12 mouse cellular contexts compared by ENCODE assay signal in the genomic region with DNA sequence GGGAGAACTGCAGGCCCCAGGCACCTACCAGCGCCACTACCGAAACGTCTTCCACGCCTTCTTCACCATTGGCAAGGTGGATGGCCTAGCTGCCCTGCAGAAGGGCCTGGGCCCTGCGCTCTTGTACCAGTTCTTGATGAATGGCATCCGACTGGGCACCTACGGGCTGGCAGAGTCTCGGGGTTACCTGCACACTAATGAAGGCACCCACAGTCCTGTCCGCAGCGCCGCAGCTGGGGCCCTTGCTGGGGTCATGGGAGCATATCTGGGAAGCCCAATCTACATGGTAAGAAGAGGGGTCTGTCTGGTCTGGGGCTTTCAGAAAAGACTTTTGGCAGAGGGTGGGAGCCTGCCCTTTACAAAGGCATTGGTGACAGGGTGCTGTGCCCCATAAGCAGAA. TPM values are rescaled to one million over a fixed set of nuclear protein-coding genes. Genes with fewer than 3 reads are reported as not detected.
DNase-seq lines count a peak whose midpoint lies in the region; ATAC-seq lines count a peak whose summit lies in the region.
"Had no signal": no experiment of that assay in that cellular context is flagged by ENCODE, and none has a peak within 500 bp of the region (broad histone marks: within the 10 kb centered on the region; RNA-seq: fewer than 3 reads in every experiment).

No protein-coding gene starts in this region.

- no peaks in the 10 kb centered on the region for H3K36me3 ChIP-seq in kidney, embryonic 15.5 days
- no peaks in the 10 kb centered on the region for H3K36me3 ChIP-seq in hindbrain, embryonic 13.5 days
- H3K36me3 ChIP-seq in midbrain, embryonic 15.5 days (replicated peaks): no peaks in the 10 kb centered on the region

- no peak for ATAC-seq in kidney, embryonic 15.5 days (replicated peaks; ENCODE audit: low FRiP score)
- ATAC-seq in hindbrain, embryonic 13.5 days (ENCODE audit: low FRiP score): no peak
- ATAC-seq in midbrain, embryonic 15.5 days (replicated peaks): no peak

- H3K9ac ChIP-seq in kidney, embryonic 15.5 days: no peak overlapping the region
- peak overlapping the region; percentile 81; the same call in 1 of the 2 replicates for H3K9ac ChIP-seq in hindbrain, embryonic 13.5 days
- 0 out of 2 replicates have a peak overlapping the region, but pooled peaks have one; percentile 60 for H3K9ac ChIP-seq in midbrain, embryonic 15.5 days

- 81% methylated on average over 11 of the region's 11 CpGs for WGBS in kidney, embryonic 15.5 days
- 84% methylated on average over 11 of the region's 11 CpGs for WGBS in hindbrain, embryonic 13.5 days
- WGBS in midbrain, embryonic 15.5 days: 82% methylated on average over 11 of the region's 11 CpGs

- no peak overlapping the region for H3K27ac ChIP-seq in kidney, embryonic 15.5 days
- peak overlapping the region; percentile 89 for H3K27ac ChIP-seq in brown adipose tissue, adult 24 weeks (replicated peaks; ENCODE audit: low read depth, low read length)
- no peak overlapping the region for H3K27ac ChIP-seq in hindbrain, embryonic 13.5 days
- no peak overlapping the region for H3K27ac ChIP-seq in midbrain, embryonic 15.5 days
- H3K27ac ChIP-seq: macrophage had no signal

- DNase-seq in kidney, postnatal 10 days: no peak
- no peak for DNase-seq in ovary, postnatal 36 days (ENCODE audit: low spot score)
- no peak for DNase-seq in spleen, adult 18-20 months
- no peak for DNase-seq in retina, postnatal 1 day
- DNase-seq: cerebellum, adult 2 months had no signal

- no peaks in the 10 kb centered on the region for H3K9me3 ChIP-seq in kidney, embryonic 15.5 days (replicated peaks)
- no peaks in the 10 kb centered on the region for H3K9me3 ChIP-seq in hindbrain, embryonic 13.5 days
- H3K9me3 ChIP-seq in midbrain, embryonic 15.5 days: no peaks in the 10 kb centered on the region

- H3K27me3 ChIP-seq in kidney, embryonic 15.5 days: 0 out of 2 replicates have a peak, but pooled peaks cover 2% of the 10 kb centered on the region
- peaks cover 12% of the 10 kb centered on the region; the same call in 1 of the 2 replicates for H3K27me3 ChIP-seq in hindbrain, embryonic 13.5 days
- H3K27me3 ChIP-seq in midbrain, embryonic 15.5 days (replicated peaks): no peaks in the 10 kb centered on the region; the same call in 1 of the 2 replicates

- H3K4me2 ChIP-seq in kidney, embryonic 15.5 days: peak overlapping the region; percentile 91
- peak overlapping the region; percentile 90 for H3K4me2 ChIP-seq in hindbrain, embryonic 13.5 days
- peak overlapping the region; percentile 81; the same call in 1 of the 2 replicates for H3K4me2 ChIP-seq in midbrain, embryonic 15.5 days

- 0 out of 2 replicates have a peak overlapping the region, but pooled peaks have one; percentile 64 for H3K4me3 ChIP-seq in kidney, embryonic 15.5 days (replicated peaks)
- H3K4me3 ChIP-seq in brown adipose tissue, adult 24 weeks (ENCODE audit: insufficient read depth, low read depth, low read length): peak overlapping the region; percentile 87
- no peak overlapping the region for H3K4me3 ChIP-seq in hindbrain, embryonic 13.5 days
- H3K4me3 ChIP-seq in midbrain, embryonic 15.5 days: no peak overlapping the region

- H3K4me1 ChIP-seq in kidney, embryonic 15.5 days: peaks cover 39% of the 10 kb centered on the region
- H3K4me1 ChIP-seq in brown adipose tissue, adult 24 weeks (ENCODE audit: control insufficient read depth, insufficient read depth, insufficient read length, low read length): peaks cover 17% of the 10 kb centered on the region
- H3K4me1 ChIP-seq in hindbrain, embryonic 13.5 days (replicated peaks): peaks cover 29% of the 10 kb centered on the region
- H3K4me1 ChIP-seq in midbrain, embryonic 15.5 days: peaks cover 18% of the 10 kb centered on the region

RNA-seq across cellular contexts. Expression of a gene that starts 0.8 kb away (rescaled TPM):
- 4.8 and 5.0 TPM in 2 replicates for polyA plus RNA-seq in kidney, embryonic 15.5 days (2015; fragmentation: Nextera tagmentation; extraction: Ambion mirVana)
- 170 and 220 TPM in 2 replicates for polyA plus RNA-seq in brown adipose tissue, adult 24 weeks (2012; ENCODE audit: insufficient read depth, insufficient read length, missing spikeins)
- 1.5 TPM in 2 replicates for polyA plus RNA-seq in hindbrain, embryonic 13.5 days (2015; fragmentation: Nextera tagmentation; extraction: Ambion mirVana)
- polyA plus RNA-seq in midbrain, embryonic 15.5 days (2015; fragmentation: Nextera tagmentation; extraction: Ambion mirVana): 1.3 and 1.6 TPM in 2 replicates

RNA-seq across cellular contexts. Expression of a gene that starts 6.2 kb away (rescaled TPM):
- 63.4 and 67.7 TPM in 2 replicates for polyA plus RNA-seq in kidney, embryonic 15.5 days (2015; fragmentation: Nextera tagmentation; extraction: Ambion mirVana)
- polyA plus RNA-seq in brown adipose tissue, adult 24 weeks (2012; ENCODE audit: insufficient read depth, insufficient read length, missing spikeins): 9.0 and 12.7 TPM in 2 replicates
- 24.7 and 26.7 TPM in 2 replicates for polyA plus RNA-seq in hindbrain, embryonic 13.5 days (2015; fragmentation: Nextera tagmentation; extraction: Ambion mirVana)
- 22.0 and 22.7 TPM in 2 replicates for polyA plus RNA-seq in midbrain, embryonic 15.5 days (2015; fragmentation: Nextera tagmentation; extraction: Ambion mirVana)

RNA-seq across cellular contexts. Expression of a gene that starts 11.5 kb away (rescaled TPM):
- 15.8 and 19.6 TPM in 2 replicates for polyA plus RNA-seq in kidney, embryonic 15.5 days (2015; fragmentation: Nextera tagmentation; extraction: Ambion mirVana)
- 7.1 and 19.0 TPM in 2 replicates for polyA plus RNA-seq in brown adipose tissue, adult 24 weeks (2012; ENCODE audit: insufficient read depth, insufficient read length, missing spikeins)
- polyA plus RNA-seq in hindbrain, embryonic 13.5 days (2015; fragmentation: Nextera tagmentation; extraction: Ambion mirVana): 14.3 and 16.2 TPM in 2 replicates
- 24.2 and 28.7 TPM in 2 replicates for polyA plus RNA-seq in midbrain, embryonic 15.5 days (2015; fragmentation: Nextera tagmentation; extraction: Ambion mirVana)
- polyA plus RNA-seq: macrophage had no signal

RNA-seq across cellular contexts. Expression of a gene that starts 39.5 kb away (rescaled TPM):
- polyA plus RNA-seq in kidney, embryonic 15.5 days (2015; fragmentation: Nextera tagmentation; extraction: Ambion mirVana): 43.9 and 45.9 TPM in 2 replicates
- 7.8 and 11.1 TPM in 2 replicates for polyA plus RNA-seq in brown adipose tissue, adult 24 weeks (2012; ENCODE audit: insufficient read depth, insufficient read length, missing spikeins)
- polyA plus RNA-seq in hindbrain, embryonic 13.5 days (2015; fragmentation: Nextera tagmentation; extraction: Ambion mirVana): 19.1 and 20.4 TPM in 2 replicates
- polyA plus RNA-seq in midbrain, embryonic 15.5 days (2015; fragmentation: Nextera tagmentation; extraction: Ambion mirVana): 16.9 and 18.7 TPM in 2 replicates

RNA-seq across cellular contexts. Expression of a gene that starts 41.9 kb away (rescaled TPM):
- polyA plus RNA-seq in kidney, embryonic 15.5 days (2015; fragmentation: Nextera tagmentation; extraction: Ambion mirVana): not detected in 2 replicates
- polyA plus RNA-seq in brown adipose tissue, adult 24 weeks (2012; ENCODE audit: insufficient read depth, insufficient read length, missing spikeins): not detected in 2 replicates
- polyA plus RNA-seq in hindbrain, embryonic 13.5 days (2015; fragmentation: Nextera tagmentation; extraction: Ambion mirVana): 0.60 and 0.84 TPM in 2 replicates
- polyA plus RNA-seq in midbrain, embryonic 15.5 days (2015; fragmentation: Nextera tagmentation; extraction: Ambion mirVana): 0.60 and 0.84 TPM in 2 replicates
- polyA plus RNA-seq: heart, embryonic 14.5 days; macrophage; urinary bladder, adult 2 months had no signal

Comparison
In these comparisons a context has a peak if more than half of its experiments do, and no peak if none do; other contexts are left out.
1. H3K4me3 ChIP-seq: peak in kidney, embryonic 15.5 days (single experiment) and brown adipose tissue, adult 24 weeks (single experiment); none in hindbrain, embryonic 13.5 days (single experiment) and midbrain, embryonic 15.5 days (single experiment).
2. RNA of a gene that starts 0.8 kb away (polyA plus RNA-seq): 170 to 220 TPM in brown adipose tissue, adult 24 weeks; 4.8 to 5.0 TPM in kidney, embryonic 15.5 days, 1.5 TPM in hindbrain, embryonic 13.5 days and 1.3 to 1.6 TPM in midbrain, embryonic 15.5 days; every median in the first group is over 10 times any median in the second.
3. Peak in every context shown above with its lines, with median percentiles within 50 percentile points of each other: H3K4me2 ChIP-seq.